Mouse (Mus musculus) brain, adult 2 months (tissue): ENCODE measurements around the gene Alg6.

Experiments used
- DNase-seq: peaks from one replicate; pipeline ENCODE4 v3.0.0; 2011; ENCODE audit warnings: low read depth, low spot score

Alg6 gene

GRCm38 (mm10) chr4:99714904-99715782 lies at the start of gene Alg6:
Gene Alg6, plus strand, starts transcription at chr4:99715664.
- DNase-seq = peak; percentile 96

GRCm38 (mm10) chr4:99670203-99670851 lies 45.1 kb upstream of the Alg6 start:
- DNase-seq = no peak

GRCm38 (mm10) chr4:99675191-99675590 lies 40.3 kb upstream of the Alg6 start:
- DNase-seq = no peak

DNA sequence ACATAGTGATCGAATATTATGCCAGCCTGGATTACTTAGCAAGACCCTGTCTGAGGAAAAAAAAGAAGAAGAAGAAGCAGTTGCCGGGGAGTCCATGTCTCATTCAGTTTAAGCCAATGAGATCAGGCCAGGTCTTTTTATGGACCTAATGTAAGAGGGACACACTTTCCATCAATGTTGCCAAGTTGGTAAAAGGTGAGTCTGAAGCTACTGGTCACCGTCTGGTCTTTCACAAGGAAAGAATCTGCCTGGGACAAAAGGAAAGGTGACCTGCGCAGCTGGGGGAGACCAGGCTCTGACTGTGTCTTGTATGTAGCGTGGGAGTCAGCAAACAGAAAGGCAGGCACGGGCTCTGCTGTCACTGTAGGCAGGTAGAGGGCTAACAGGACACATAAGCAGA lies 31.5 kb upstream of the Alg6 start:
- no peak for DNase-seq

DNA sequence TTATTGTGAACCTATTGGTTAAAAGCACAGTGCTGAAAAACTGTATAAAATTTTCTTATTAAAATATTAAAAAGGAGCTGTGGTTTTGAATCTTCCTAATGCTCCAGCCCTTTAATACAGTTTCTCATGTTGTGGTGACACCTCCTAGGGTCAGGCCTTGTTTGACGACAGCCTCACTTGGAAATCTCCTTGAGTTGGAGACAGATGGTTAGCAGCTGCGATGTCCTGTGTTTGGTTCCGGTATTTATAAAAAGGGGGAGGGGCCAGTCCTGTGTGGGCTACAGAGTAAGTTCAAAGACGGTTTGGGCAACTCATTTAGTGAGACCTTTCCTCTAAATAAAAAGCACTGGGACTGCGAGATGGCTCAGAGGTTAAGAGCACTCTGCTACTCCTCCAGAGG lies 29.2 kb upstream of the Alg6 start:
- no peak for DNase-seq

GRCm38 (mm10) chr4:99712583-99713183 lies 2.8 kb upstream of the Alg6 start:
- DNase-seq = peak; percentile 97

DNA sequence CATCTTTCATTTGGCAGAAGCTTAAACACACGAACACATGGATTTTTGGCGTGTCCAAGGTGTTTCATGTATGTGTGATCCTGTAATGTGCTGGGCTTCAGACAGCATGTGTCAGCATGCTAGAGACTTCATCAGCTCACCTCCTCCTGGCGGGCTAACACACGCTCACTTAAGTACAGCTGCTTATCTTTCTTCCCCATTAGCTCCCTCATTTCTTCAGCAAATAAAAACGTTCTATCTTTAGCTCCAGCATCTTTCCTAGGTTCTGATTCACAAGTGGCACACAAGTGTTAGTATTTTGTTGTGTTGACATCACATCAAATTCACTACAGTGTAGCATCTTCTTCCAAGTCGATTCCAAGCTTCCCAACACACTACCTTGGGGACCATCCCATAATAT lies 1.5 kb upstream of the Alg6 start:
- DNase-seq = no peak

DNA sequence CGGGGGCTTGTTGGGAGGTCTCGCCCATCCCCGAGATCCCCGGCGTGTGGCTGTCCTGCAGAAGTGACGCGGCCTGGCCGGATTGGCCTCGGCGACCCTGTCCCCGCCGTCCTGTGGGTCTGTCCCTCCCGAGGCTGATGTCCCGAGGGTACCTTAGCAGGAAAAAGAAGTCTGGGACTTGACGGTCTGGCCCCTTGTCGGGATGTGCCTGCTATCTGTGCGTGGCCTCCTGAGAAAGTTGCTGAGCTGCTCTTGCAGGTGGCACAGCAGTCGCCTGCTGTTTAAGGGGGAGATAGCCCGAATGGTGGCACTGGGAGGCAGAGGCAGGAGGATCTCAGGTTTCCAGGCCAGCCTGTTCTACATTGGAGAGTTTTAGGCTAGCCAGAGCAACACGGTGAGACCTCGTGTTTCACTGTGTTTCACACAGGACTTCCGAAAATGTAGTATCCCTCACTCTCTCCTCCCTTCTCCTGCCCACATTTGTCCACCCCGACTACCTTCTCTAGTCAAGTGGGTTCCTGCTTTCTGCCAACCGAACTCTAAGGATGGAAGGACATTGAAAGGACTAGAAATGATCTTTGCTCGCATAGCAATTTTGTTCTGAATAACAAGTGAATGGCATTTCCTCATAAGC lies 436 bp downstream of the Alg6 start:
- DNase-seq = peak; percentile 24

DNA sequence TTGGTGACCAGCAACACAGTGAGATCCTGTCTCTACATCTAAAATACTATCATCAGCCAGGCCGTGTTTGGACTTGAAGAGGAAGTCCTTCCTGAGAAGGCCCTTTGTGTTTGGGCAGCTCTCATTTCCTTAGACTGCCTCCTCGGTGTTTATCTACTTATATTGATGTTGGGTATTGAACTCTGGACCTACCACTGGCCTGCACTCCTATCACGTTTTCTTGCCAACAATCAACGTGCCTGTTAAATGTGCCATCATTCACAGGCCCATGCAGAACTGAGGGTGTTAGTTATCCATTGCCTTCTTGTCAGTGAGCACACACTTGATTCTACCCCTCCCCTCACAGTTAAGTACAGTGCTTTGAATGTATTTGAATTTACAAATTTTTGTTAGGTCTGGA lies 2.4 kb downstream of the Alg6 start:
- DNase-seq = no peak

GRCm38 (mm10) chr4:99724331-99724730 lies 8.9 kb downstream of the Alg6 start:
- DNase-seq = no peak

DNA sequence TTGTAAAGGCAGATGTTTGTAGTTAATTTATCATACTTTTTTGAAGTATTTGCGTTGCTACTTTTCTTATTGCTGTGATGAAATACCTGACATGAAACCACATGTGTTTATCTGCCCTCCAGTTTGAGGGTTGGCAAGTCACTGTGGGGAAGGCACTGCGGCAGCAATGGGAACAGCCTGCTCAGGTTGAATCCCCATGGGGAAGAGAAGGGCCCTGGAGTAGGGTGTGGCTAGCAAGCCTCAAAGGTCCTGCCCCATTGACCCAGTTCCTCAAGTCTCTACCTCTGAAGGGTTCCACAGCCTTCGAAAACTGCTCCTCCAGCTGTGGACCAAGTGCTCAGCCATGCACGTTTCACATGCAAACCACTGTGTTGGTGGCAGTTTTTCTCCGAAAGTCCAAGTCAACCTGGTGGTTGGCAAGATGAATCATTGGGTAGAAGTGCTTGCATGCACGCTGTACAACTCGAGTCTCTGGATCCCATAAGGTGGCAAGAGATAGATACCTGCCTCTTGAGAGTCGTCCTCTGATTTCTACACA lies 10.5 kb downstream of the Alg6 start:
- DNase-seq = no peak

- peak; percentile 5 for DNase-seq
Observed at GRCm38 (mm10) chr4:99739836-99740235, 24.4 kb downstream of the Alg6 start.

DNA sequence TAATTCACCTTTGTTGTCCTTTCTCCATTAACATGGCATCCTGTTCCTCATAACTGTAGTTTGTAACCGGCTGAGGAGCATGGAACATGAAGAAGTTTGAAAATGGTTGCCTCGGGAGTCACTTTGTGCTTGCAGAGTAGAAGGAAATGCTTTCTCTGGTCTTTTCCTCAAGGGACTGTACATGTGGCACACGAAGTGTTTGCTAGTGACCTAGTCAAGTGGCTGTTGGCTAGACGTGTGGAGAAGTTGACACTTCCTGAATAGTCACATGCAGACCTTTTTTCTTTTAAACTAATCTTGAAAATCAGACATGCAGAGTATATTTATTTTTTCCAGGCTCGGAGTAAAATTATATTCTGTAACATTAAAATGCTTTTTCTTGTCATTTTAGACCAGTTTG lies 37.0 kb downstream of the Alg6 start:
- DNase-seq = no peak

DNA sequence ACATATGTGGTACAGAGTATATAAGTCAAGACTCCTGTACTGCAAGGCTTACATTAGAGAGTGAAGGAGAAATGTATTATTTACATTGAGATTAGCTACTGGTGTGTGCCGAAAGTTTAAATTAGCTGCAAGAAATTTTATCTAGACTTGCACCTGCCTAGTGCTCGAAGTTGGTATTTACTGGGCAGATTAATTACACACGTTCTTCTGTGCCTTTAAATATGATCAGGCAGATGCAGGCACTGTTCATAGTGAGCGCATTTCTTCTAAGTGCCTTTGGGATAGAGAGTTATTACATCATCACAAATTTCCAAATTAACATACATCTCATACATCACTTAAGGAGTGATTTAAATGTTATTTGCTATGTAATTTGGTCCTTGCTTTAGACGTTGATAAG lies 50.8 kb downstream of the Alg6 start:
- no peak for DNase-seq

DNA sequence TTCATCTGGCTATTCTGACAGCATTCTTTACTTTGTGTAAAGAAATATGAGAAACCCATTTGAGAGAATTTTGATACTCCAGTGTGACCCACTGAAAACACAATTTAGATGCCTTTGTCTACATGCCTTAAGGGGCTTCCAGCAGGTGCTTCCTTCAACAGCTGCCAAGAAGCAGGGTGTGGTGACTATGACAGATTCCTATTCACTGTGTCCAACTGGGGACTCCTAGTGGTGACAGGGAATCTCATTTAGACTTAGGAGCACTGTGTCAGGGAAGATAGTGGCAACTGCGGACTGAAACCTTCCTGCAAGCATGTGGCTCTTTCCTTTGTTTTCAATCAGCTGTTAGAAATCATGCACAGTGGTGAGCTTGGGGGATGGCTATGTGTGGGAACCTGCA lies 51.3 kb downstream of the Alg6 start:
- DNase-seq = peak; percentile 60

DNA sequence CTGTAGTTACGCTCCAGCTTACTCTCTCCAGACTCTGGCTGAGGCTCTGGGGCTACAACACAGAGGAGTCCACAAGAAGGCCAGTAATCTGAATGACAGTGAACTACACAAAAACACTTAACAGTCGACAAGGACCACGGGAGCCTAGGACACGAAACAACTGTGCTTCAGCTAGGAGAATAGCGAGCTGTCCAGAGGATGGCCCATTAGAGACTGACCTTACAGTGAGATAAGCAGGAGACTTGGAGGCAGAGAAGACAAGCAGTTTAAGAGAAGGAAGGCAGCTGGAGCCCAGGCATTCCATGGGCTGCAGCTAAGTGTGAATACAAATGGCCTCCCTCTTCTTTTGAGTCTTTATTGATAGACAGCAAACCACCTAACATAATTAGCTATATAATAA lies 55.1 kb downstream of the Alg6 start:
- no peak for DNase-seq

DNA sequence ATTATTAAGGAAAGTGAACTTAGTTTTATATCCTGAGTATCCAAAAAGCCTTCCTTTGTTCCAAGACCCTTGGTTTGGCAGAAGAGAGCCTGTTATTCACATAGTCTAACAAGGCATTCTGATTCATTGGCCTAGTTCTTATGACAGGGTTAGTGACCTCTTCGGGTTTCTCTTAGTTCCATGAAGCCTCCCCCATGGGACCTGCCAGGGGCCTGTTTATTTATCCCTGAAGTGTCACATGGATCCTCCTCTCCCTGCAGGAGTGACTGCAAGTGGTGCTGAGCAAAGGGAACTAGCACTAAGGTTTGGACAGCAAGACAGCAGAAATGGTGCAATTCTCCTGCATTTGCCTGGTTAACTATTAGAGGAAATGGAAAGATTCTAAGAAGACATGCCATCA lies 57.6 kb downstream of the Alg6 start:
- no peak for DNase-seq

DNA sequence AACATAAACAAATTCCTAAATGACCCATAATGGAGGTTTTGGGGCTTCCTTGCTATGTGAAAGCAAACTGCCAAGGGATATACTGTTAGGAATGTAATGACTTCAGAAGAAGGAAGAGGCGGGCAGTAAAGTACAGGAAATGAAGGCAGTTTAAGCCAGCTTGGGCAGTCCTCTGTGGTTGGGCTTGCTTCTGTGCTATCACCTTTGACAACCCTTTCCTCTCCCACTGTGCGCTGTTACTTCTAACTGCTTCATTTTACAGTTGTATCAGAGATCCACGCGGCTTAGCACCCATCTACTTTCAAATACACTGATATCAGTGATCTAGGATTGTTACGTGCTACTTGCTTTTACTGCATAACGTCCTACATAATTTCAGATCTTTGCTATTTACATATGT lies 76.9 kb downstream of the Alg6 start:
- DNase-seq = no peak
